Mouse (Mus musculus) kidney, embryonic 16.5 days (tissue): ENCODE results near the gene Ankdd1a. TPM values are rescaled to one million over a fixed set of nuclear protein-coding genes. Genes with fewer than 3 reads are reported as not detected.

Experiments
- ATAC-seq: fragments of 200-750 bp; cut with Nextera tagmentation; 2 replicates; pipeline ENCODE4 v1.8.0; 2017; ENCODE audit warnings: moderate TSS enrichment; ENCODE audit not compliant: low FRiP score, low TSS enrichment
- H3K27ac ChIP-seq: fragments of 300-500 bp; sonication (generic); 2 replicates; pipeline ENCODE4 v1.5.1; 2014; ENCODE audit warnings: low read length
- H3K27me3 ChIP-seq: fragments of 300-500 bp; sonication (generic); 2 replicates; pipeline ENCODE4 v1.6.1; 2014; ENCODE audit warnings: low read length, control low read depth, mixed read lengths; ENCODE audit not compliant: insufficient read depth
- H3K36me3 ChIP-seq: fragments of 300-500 bp; sonication (generic); 2 replicates; pipeline ENCODE4 v1.6.1; 2014; ENCODE audit warnings: low read length, control low read depth, mixed read lengths; ENCODE audit not compliant: insufficient read depth
- H3K4me1 ChIP-seq: fragments of 300-500 bp; sonication (generic); 2 replicates; pipeline ENCODE4 v1.6.1; 2014; ENCODE audit warnings: low read length, control low read depth, mixed read lengths; ENCODE audit not compliant: insufficient read depth
- H3K4me2 ChIP-seq: fragments of 300-500 bp; sonication (generic); replicated peaks from 2 replicates; pipeline ENCODE4 v1.6.1; 2014; ENCODE audit warnings: low read depth, low read length
- H3K4me3 ChIP-seq: fragments of 300-500 bp; sonication (generic); 2 replicates; pipeline ENCODE4 v1.5.1; 2014; ENCODE audit warnings: mild to moderate bottlenecking, low read length
- H3K9ac ChIP-seq: fragments of 300-500 bp; sonication (generic); replicated peaks from 2 replicates; pipeline ENCODE4 v1.6.1; 2014; ENCODE audit warnings: low read length
- H3K9me3 ChIP-seq: fragments of 300-500 bp; sonication (generic); 2 replicates; pipeline ENCODE4 v1.6.1; 2016; ENCODE audit warnings: low read length, control low read depth
- WGBS: fragments of 180-500 bp; shearing (Covaris S2); extraction: QIAGEN DNeasy Blood & Tissue Kit; methylation state at CpG from one replicate; pipeline ENCODE4 v1.1.7; 2014; 5-methylcytosine and 5-hydroxymethylcytosine counted together
- polyA plus RNA-seq: library from polyadenylated mRNA; unstranded; fragments of >200 nt; fragmentation: Nextera tagmentation; extraction: Ambion mirVana; gene quantifications from 2 replicates; pipeline ENCODE4 v1.2.1, GENCODE M21; 2015

The Ankdd1a gene
- polyA plus RNA-seq, 1 experiment from 2014 or later = not detected

- no peak overlapping the region for H3K4me2 ChIP-seq
- WGBS = 45% methylated on average over 3 of the region's 3 CpGs
- H3K27ac ChIP-seq = no peak overlapping the region
- no peaks in the 10 kb centered on the region for H3K27me3 ChIP-seq
- no peaks in the 10 kb centered on the region for H3K36me3 ChIP-seq
- H3K4me3 ChIP-seq = no peak overlapping the region
- peaks cover 2% of the 10 kb centered on the region; the same call in 1 of the 2 replicates for H3K4me1 ChIP-seq
- H3K9ac ChIP-seq = no peak overlapping the region
- ATAC-seq = no peak
- H3K9me3 ChIP-seq = no peaks in the 10 kb centered on the region
Measured at GRCm38 (mm10) chr9:65514851-65515261, 5.1 kb downstream of the Ankdd1a start.

DNA sequence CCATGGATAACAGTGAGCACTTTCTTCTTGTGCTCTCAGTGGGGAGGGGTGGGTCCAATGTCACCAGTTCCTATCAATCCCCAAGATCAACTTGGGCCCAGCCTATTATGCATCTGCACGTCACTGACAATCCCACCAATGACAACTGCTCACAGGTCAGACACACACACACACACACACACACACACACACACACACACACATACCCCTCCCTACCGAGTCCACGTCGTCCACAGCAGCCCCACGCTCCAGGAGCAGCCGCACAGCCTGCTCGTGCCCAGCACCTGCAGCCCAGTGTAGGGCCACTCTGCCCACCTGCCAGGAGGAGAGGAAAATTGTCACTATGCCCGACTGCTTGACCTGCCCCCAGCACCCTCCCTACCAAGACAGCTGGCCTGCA, 5.6 kb downstream of the Ankdd1a start:
- Histone ChIP-seq H3K4me2 (no peak overlapping the region), H3K27me3 (no peaks in the 10 kb centered on the region)
- 71% methylated on average over 8 of the region's 8 CpGs for WGBS

GRCm38 (mm10) chr9:65512520-65512919, 7.5 kb downstream of the Ankdd1a start:
- Histone ChIP-seq H3K9me3 (no peaks in the 10 kb centered on the region), H3K4me3 (no peak overlapping the region), H3K9ac (no peak overlapping the region), H3K27ac (no peak overlapping the region), H3K4me1 (no peaks in the 10 kb centered on the region), H3K27me3 (no peaks in the 10 kb centered on the region), H3K36me3 (no peaks in the 10 kb centered on the region), H3K4me2 (no peak overlapping the region)
- no peak for ATAC-seq
- 75% methylated on average over 3 of the region's 3 CpGs for WGBS

More for the DNA sequence above, 5.6 kb downstream of the Ankdd1a start:
- Histone ChIP-seq H3K4me3 (no peak overlapping the region), H3K9me3 (no peaks in the 10 kb centered on the region), H3K27ac (no peak overlapping the region), H3K36me3 (no peaks in the 10 kb centered on the region), H3K9ac (no peak overlapping the region), H3K4me1 (no peaks in the 10 kb centered on the region)
- ATAC-seq = no peak

GRCm38 (mm10) chr9:65508449-65508848, 11.5 kb downstream of the Ankdd1a start:
- Histone ChIP-seq H3K9ac (no peak overlapping the region), H3K27ac (no peak overlapping the region), H3K4me1 (no peaks in the 10 kb centered on the region), H3K9me3 (no peaks in the 10 kb centered on the region), H3K36me3 (no peaks in the 10 kb centered on the region), H3K4me3 (no peak overlapping the region), H3K27me3 (no peaks in the 10 kb centered on the region), H3K4me2 (no peak overlapping the region)
- ATAC-seq = no peak
- 55% methylated on average over 7 of the region's 7 CpGs for WGBS

DNA sequence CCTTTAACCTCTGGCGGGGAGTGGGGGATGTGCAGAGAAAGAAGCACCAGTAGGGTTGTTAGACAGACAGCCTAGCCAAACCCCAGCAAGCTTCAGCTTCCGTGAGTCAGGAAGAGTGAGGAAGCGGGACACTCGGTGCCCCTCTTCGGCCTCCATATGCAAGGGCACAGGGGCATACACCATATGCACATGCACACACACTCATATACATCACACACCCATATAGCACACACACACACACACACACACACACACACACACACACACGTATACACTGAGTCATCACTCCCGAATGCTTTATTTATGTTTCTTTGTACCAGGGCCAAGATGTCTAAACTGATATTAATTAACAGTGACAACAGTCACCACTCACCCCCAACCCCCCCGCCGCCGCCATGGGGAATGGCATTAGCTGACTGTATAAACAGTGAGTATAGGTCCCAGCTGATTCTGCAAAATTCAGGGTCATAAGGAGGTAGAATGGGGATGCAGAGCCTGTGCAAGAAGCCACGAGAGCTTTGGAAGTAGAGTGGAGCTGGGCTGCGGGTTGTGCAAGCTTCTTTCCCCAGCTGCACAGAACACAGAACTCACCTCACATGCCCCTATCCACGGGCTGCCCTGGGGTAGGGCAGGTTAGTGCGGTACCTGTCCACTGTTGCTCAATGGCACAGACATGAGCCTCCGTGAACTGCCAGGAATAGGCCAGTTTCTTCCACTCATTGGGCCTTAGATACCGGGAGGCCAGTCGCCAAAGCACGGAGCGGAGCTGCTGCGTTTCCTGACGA, 17.1 kb downstream of the Ankdd1a start:
- ATAC-seq = no peak
- 73% methylated on average over 21 of the region's 21 CpGs for WGBS
- H3K27ac ChIP-seq = no peak overlapping the region

GRCm38 (mm10) chr9:65502146-65502545, 17.8 kb downstream of the Ankdd1a start:
- Histone ChIP-seq H3K27ac (no peak overlapping the region), H3K27me3 (no peaks in the 10 kb centered on the region), H3K9me3 (no peaks in the 10 kb centered on the region), H3K4me1 (peaks cover 3% of the 10 kb centered on the region; the same call in 1 of the 2 replicates), H3K4me2 (no peak overlapping the region), H3K36me3 (no peaks in the 10 kb centered on the region), H3K9ac (no peak overlapping the region), H3K4me3 (no peak overlapping the region)
- 43% methylated on average over 8 of the region's 8 CpGs for WGBS
- peak; percentile 54; the same call in 1 of the 2 replicates for ATAC-seq

More for the DNA sequence above, 17.1 kb downstream of the Ankdd1a start:
- H3K9ac ChIP-seq = no peak overlapping the region
- peaks cover 3% of the 10 kb centered on the region; the same call in 1 of the 2 replicates for H3K4me1 ChIP-seq
- H3K9me3 ChIP-seq = no peaks in the 10 kb centered on the region
- H3K4me2 ChIP-seq = no peak overlapping the region
- no peaks in the 10 kb centered on the region for H3K27me3 ChIP-seq
- no peaks in the 10 kb centered on the region for H3K36me3 ChIP-seq
- no peak overlapping the region for H3K4me3 ChIP-seq

DNA sequence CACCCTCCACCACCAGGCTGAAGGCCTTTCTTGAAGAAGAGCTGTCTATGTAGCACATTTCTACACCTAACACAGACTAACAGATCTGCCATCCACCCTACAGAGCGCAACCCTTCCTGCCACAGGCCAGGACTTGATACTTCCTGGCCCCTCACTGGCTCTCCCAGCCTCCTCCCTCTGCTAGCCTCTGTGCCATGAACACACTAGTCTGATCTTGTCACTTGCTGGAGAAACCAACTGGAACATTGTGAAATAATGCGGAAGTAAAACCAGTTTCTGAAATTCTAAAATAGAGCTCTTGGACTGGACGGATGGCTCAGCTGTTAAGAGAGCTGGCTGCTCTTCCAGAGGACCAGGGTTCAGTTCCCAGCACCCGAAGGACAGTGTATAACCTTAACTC, 27.1 kb downstream of the Ankdd1a start:
- 90% methylated on average over 4 of the region's 4 CpGs for WGBS
- no peak overlapping the region for H3K27ac ChIP-seq
- no peak overlapping the region for H3K4me3 ChIP-seq
- no peaks in the 10 kb centered on the region for H3K4me1 ChIP-seq
- H3K27me3 ChIP-seq = no peaks in the 10 kb centered on the region
- H3K9ac ChIP-seq = no peak overlapping the region
- peaks cover 3% of the 10 kb centered on the region; the same call in 1 of the 2 replicates for H3K36me3 ChIP-seq
- 0 out of 2 replicates have a peak, but pooled peaks cover 3% of the 10 kb centered on the region for H3K9me3 ChIP-seq
- ATAC-seq = no peak
- no peak overlapping the region for H3K4me2 ChIP-seq

DNA sequence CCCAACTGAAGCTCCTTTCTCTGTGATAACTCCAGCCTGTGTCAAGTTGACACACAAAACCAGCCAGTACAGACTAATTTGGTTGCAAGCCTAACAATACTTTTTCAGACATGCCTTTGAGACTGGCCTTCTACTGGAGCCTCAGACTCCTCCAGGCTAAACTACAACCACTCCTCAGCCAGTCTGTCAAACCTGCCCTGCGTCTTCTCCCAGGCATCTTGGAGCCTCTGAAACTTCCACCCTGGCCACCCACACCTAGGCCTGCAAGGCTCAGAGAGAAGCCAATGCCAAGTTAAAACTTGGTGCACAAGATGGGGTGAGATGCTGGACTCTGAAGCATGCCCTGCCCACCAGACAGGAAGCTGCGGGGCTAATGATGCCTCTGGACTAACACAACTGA, 27.6 kb downstream of the Ankdd1a start:
- ATAC-seq = no peak
- H3K27me3 ChIP-seq = no peaks in the 10 kb centered on the region
- no peak overlapping the region for H3K4me3 ChIP-seq
- 0 out of 2 replicates have a peak, but pooled peaks cover 3% of the 10 kb centered on the region for H3K9me3 ChIP-seq
- 89% methylated on average over 2 of the region's 2 CpGs for WGBS
- no peak overlapping the region for H3K27ac ChIP-seq
- H3K4me1 ChIP-seq = no peaks in the 10 kb centered on the region
- H3K4me2 ChIP-seq = no peak overlapping the region
- peaks cover 8% of the 10 kb centered on the region for H3K36me3 ChIP-seq
- H3K9ac ChIP-seq = no peak overlapping the region

DNA sequence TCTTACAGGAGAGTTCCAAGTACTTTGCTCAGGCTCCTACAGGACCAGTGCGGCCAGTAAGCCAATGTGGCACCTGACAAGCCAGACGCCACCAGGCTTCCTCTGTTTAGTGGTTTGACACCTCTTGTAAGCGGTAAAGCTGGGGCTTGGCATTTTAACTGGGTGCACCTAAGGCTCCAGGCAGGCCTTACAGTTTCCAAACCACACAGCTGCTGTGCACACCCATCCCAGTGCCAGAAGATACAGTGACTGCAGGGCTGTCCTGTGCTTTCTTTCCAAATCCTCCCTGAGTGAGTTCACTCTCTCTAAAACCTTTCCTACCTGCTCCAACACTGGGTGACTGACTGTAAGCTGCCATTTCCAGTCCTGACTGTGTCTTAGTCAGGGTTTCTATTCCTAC, 28.5 kb downstream of the Ankdd1a start:
- Histone ChIP-seq H3K27ac (no peak overlapping the region), H3K4me1 (no peaks in the 10 kb centered on the region), H3K4me3 (no peak overlapping the region), H3K4me2 (no peak overlapping the region), H3K9ac (no peak overlapping the region), H3K9me3 (0 out of 2 replicates have a peak, but pooled peaks cover 3% of the 10 kb centered on the region), H3K27me3 (no peaks in the 10 kb centered on the region), H3K36me3 (peaks cover 13% of the 10 kb centered on the region)
- no peak for ATAC-seq
- 74% methylated on average over 3 of the region's 3 CpGs for WGBS

DNA sequence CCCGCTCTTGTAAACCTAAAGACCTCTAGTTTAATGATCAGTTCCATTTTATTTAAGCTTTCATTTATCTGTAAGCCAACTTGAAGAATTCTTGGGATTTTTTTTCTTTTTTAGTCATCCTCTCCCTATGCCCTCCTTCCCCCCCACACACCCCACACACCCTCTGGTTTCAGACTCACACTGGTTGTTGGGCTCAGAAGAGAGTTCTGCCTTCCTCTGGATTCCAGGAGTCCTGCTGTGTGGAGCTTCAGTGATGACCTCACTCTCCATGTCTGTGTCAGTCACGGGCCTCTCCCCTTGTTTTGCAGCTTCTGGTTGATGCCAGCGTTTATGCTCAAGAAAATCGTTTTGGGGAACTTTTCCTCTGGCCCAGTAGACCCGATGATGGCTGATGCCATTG, 39.9 kb downstream of the Ankdd1a start:
- H3K4me2 ChIP-seq = no peak overlapping the region
- H3K9ac ChIP-seq = no peak overlapping the region
- H3K9me3 ChIP-seq = no peaks in the 10 kb centered on the region
- H3K27ac ChIP-seq = no peak overlapping the region
- no peaks in the 10 kb centered on the region for H3K27me3 ChIP-seq
- H3K4me1 ChIP-seq = no peaks in the 10 kb centered on the region
- 91% methylated on average over 5 of the region's 5 CpGs for WGBS
- no peak overlapping the region for H3K4me3 ChIP-seq
- ATAC-seq = no peak
- peaks cover 59% of the 10 kb centered on the region for H3K36me3 ChIP-seq
